Mouse (Mus musculus) ZHBTc4 (cell line): Measurements from ENCODE around the gene Otx1.

Experiments used
- DNase-seq: peaks from one replicate; pipeline ENCODE4 v3.0.0-alpha.2; 2011; ENCODE audit warnings: low read depth, low spot score

Otx1 gene

DNA sequence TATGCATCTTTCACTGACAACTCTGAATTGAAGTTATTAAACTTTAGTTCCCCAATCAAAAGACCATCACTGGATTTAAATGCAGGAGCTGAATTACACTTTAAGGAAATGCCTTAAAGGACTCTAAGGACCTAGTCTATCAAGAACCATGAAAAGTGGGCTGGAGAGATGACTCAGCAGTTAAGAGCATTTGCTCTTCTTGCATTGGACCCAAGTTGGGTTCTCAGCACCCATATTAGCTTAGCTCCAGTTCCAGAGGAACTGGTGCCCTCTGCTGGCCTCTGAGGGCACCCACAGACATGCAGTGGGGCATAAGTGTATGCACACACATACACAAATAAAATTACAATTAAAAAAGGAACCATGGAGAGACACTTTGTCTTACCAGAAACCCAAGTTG lies 52.6 kb downstream of the Otx1 start:
- peak; percentile 35 for DNase-seq
